Mouse (Mus musculus) neutrophil, adult 5-6 weeks (primary cell): ENCODE measurements around the gene Lamb3. TPM values are rescaled to one million over a fixed set of nuclear protein-coding genes. Genes with fewer than 3 reads are reported as not detected.
A peak's percentile ranks its signal among the peaks of the same experiment; 100 is the strongest.

Experiments
- ATAC-seq: fragments of 151-379, 151-347 bp; 2 replicates; pipeline ENCODE4 v1.8.0; 2017; ENCODE audit warnings: mild to moderate bottlenecking, moderate TSS enrichment; ENCODE audit not compliant: insufficient number of reproducible peaks, poor library complexity, low FRiP score, severe bottlenecking; ENCODE audit errors: extremely low read depth
- total RNA-seq: library from RNA; stranded (forward); fragments of 200-1000 nt; gene quantifications from 2 replicates; pipeline ENCODE4 v1.2.3, GENCODE M21; 2017

Gene Lamb3
- total RNA-seq, 1 experiment from 2014 or later = 25.7 TPM

GRCm38 (mm10) chr1:193351583-193351982 lies 144.1 kb downstream of the Lamb3 start:
- ATAC-seq = no peak

- ATAC-seq = no peak
Measured at GRCm38 (mm10) chr1:193359199-193359598, 151.7 kb downstream of the Lamb3 start.

DNA sequence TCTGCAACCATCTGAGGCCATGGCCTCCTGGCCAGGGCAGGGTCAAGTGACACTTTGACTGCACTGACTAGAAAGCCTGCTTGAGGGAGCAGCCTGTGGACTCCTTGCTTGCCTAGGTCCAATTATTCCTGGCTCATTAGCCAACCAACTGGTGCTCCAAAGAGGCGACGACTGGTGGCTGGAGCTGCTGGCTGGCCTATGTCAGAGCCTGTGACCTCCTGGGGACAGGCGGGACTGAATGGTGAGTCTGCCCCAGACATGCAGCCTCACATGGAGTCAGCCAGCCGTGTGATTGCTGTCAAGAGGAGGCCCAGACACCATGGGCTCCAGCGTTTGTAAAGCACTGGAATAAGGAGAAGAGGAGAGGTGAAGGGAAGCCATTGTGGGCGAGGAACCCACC lies 153.7 kb downstream of the Lamb3 start:
- ATAC-seq = no peak

DNA sequence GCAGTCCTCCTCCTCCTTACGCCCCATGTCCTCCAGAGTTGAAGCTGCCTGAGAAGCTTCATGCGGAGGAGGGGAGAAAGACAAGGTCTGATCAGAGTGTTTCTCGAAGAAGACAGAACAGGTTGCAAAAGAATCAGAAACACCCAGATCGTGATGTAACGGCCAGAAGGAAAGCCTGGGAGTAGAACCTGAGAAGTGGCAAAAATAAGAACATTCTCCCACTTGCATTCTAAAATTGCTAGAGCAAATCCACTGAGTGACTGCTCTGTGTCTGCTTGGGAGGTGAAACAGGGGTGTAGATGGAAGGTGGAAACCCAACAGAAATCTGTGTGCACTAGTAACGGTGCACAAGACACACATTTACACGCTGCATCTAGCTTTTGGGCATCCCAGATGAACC lies 154.6 kb downstream of the Lamb3 start:
- no peak for ATAC-seq

GRCm38 (mm10) chr1:193363801-193364231 lies 156.3 kb downstream of the Lamb3 start:
- peak; percentile 82 for ATAC-seq

DNA sequence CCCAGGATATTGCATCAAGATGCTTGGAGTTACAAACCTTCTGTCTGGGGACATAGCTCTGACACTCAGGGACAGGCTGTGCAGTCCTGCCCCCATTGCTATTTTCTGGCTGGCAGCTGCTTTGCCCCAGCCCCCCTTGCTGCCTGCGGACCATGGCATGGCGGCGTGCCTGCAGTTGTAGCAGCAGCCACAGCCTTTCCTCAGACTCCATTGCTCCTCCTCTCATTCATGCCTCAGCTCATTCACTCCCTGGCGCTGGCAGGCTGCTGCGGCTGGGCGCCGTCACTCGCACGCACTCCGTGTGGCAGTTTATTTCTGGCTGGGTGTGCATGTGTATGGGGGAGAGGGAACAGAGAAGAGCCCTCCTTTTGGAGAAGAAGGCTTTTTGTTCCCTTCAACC lies 160.6 kb downstream of the Lamb3 start:
- no peak for ATAC-seq

DNA sequence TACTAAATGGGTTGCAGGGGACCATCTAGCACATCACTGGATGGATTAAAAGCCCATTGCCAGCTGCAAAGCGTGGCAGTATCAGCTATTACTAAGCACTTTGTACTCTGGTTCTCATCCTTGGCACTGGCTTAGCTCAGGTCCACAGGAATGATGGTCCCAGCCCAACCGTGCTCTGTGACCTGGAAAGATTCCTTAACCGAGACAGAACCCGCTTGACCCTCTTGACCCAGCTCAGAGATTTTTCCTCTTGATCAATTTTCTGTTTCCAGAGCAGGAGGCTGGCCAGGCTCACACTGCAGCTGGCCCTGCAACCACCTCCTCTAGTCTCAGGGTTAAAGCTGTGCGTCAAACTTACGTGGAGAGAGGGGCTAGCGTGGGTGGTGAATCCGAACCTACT lies 161.6 kb downstream of the Lamb3 start:
- no peak for ATAC-seq

- no peak for ATAC-seq
Measured at GRCm38 (mm10) chr1:193370096-193370495, 162.6 kb downstream of the Lamb3 start, which contains the start of gene Camk1g. Gene Camk1g (minus strand): TSS chr1:193370298.

- no peak for ATAC-seq
Measured at GRCm38 (mm10) chr1:193373906-193374413, 166.5 kb downstream of the Lamb3 start.

DNA sequence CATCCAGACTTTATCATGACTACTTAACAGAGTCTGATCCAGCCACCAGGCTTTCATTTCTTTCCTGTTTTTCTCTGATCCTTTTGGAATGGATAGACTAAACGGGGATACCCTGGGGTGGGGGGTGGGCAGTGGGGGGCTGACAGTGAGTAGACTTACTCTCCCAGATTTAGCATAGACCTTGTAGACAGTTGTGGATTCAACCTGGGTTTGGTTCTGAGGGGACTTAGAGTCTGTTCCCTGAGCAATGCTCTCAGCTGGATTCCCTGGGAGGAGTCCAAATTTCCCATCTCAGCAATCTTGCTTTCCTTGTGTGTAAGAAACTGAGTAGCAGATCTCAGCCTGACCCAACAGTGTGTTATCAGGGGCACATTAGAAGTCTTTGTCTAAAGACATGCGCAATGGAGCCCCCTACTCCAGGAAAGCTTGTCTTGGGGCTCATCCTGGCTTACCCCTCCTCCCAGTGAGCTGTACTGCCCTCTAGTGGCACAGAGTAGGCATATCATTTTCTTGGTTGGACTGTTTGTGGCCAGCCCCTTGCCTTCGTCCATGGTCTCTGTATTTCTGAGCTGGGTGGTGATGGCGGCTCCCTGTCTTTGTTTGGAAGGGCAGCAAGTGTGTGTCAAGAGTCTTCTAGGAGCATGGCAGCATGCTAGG lies 169.1 kb downstream of the Lamb3 start:
- ATAC-seq = peak; percentile 76; the same call in 1 of the 2 replicates

DNA sequence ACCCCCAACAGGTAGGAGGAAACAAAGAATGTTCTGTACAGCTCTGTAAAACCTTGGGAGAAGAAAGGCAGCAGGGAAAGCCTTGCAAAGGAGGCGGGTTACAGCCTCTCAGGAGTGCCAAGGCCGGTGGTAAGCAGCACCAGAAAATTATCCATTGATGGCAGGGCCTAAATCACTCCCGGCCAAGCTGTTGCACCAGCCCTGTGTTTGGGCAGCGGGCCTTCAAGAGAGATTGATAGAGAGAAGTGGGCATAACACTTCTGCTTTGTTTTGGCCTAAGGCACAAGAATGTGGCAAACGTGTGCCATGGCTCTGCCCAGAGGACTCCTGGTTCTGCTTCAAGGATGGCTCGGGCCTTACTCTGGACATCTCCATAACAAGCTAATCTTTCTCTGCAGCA lies 172.1 kb downstream of the Lamb3 start:
- no peak for ATAC-seq

- ATAC-seq = no peak
Measured at GRCm38 (mm10) chr1:193380877-193381276, 173.4 kb downstream of the Lamb3 start.

GRCm38 (mm10) chr1:193381597-193382404 lies 174.3 kb downstream of the Lamb3 start:
- no peak for ATAC-seq

DNA sequence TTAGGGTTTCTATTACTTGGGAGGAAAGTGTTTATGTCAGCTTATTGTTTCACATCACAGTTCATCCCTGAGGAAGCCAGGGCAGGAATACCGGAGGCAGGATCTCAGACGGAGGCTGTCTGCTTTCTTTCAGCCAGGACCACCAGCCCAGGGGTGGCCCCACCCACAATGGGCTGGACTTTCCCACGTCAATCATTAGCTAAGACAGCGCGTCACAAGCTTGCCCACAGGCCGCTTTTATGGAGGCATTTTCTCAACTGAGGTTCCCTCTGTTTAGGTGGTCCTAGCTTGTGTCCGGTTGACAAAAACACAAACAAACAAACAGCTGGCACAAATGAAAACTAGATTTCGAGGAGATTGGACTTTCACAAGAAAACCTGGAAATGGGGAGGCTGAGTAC lies 174.9 kb downstream of the Lamb3 start:
- no peak for ATAC-seq

GRCm38 (mm10) chr1:193382841-193383462 lies 175.5 kb downstream of the Lamb3 start:
- ATAC-seq = peak; percentile 55; the same call in 1 of the 2 replicates

DNA sequence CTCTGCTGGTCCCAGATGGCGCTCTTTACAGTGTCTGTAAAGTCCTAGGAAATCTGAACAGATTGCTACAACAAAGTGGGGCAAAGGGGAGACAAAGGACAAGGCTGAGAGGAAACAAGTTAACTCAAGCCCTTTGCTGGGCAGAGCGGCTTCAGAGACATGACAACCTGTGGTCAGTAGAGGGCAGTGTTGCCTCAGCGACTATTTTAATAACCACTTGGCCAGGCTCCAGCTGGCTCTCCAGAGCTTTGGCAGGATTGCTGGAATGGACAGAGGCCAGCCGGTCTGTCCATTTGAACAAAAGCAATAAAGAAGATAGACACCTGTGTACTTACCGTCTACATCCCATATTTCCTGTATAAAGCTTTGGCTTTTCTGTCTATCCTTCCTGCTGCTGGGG lies 178.6 kb downstream of the Lamb3 start:
- ATAC-seq = no peak

GRCm38 (mm10) chr1:193387241-193387640 lies 179.7 kb downstream of the Lamb3 start:
- no peak for ATAC-seq

- ATAC-seq = no peak
Measured at GRCm38 (mm10) chr1:193389505-193389904, 182.0 kb downstream of the Lamb3 start.

DNA sequence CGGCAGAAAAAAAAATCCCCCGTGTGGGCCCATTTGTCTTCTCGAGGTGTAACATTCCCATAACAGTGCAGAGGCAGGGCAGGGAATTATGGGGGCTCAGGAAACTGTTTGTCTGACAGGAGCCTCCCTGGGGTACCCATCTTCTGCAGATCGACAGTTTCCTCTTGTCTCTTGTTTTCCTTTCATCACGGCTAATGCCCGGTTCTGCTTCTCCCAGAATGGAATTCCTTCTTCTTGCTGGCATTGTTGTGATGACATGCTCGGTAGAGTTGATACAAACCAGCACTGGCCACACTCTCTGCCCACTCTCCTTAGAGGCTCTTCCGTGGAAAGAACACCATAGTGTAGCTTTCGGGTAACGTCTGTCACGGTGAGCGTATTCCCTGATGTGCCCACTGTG lies 182.5 kb downstream of the Lamb3 start:
- ATAC-seq = no peak

DNA sequence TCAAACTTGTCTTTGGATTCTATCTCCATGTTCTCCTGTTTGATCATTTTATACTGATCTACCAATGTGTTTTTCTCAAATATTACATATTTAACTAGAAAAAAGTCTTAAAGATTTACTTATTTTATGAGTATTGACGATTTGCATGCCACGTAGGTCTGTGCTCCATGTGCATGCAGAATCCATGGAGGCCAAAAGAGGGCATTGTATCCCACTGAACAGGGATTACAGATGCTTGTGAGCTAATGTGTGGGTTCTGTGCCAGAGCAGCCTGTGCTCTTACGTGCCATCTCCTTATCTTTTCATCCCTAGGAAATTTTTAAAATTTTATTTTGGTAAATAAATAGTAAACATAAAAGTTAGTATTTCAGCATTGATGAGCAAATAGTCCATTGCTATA lies 184.8 kb downstream of the Lamb3 start:
- ATAC-seq = no peak
